Mouse (Mus musculus): Measurements from ENCODE around the gene Crabp2. TPM values are rescaled to one million over a fixed set of nuclear protein-coding genes. Genes with fewer than 3 reads are reported as not detected.

The Crabp2 gene
- total RNA-seq, 2 experiments from 2014 or later = 1.4 to 2.6 TPM

- DNase-seq (ENCODE audit: low spot score in 2 of 2) = no peak
These were observed 23.5 kb upstream of the Crabp2 start for GRCm38 (mm10) chr3:87924996-87925395.

GRCm38 (mm10) chr3:87927452-87927851 lies 21.0 kb upstream of the Crabp2 start:
- DNase-seq (ENCODE audit: low spot score in 2 of 2) = no peak

- DNase-seq (ENCODE audit: low spot score in 2 of 2) = no peak
These were observed 19.0 kb upstream of the Crabp2 start for GRCm38 (mm10) chr3:87929341-87930077.

DNA sequence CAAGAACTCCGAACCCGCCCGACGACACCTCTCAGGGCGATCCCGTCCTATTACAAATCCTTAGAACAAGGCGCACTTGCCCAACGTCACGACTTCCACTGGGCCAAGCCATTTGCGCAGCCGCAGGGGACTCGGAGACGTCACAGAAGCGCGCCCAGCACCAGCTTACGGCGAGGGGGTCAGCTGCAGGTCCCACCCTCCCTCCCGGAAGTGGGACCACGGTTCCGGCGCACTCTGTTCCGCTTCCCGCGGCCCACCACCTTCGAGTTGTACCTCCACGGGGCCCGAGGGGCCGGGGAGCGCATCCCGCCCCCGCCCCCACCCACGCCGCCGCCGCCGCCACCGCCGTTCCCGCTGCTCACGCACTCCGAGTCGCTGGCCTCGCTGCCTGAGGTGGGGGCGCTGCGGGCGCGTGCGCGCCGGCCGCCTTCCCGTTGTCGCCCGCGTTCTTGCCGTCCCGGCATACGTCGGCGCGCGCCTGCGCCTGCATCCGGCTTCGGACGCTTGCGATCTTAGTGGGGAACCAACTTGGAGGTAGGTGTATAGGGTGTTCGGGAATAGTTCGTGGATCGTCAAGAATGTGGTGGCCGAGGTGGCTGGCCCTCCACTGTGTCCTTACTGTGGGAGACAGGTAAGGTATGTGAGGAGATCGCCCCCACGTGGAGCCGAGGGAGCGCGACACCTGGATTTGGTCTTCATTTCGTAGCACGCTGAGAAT lies 18.2 kb upstream of the Crabp2 start, which contains the start of the genes Isg20l2 and Rrnad1:
Isg20l2 (plus strand) TSS at position 237 of the 718 bp plus-strand sequence.
Rrnad1 (minus strand) TSS at position 640 of the 718 bp plus-strand sequence.
- DNase-seq (ENCODE audit: low spot score in 2 of 2) = peak; percentile 98

GRCm38 (mm10) chr3:87934026-87934425 lies 14.4 kb upstream of the Crabp2 start:
- DNase-seq (ENCODE audit: low spot score in 2 of 2) = no peak

GRCm38 (mm10) chr3:87934501-87934900 lies 14.0 kb upstream of the Crabp2 start:
- no peak for DNase-seq (ENCODE audit: low spot score in 2 of 2)

DNA sequence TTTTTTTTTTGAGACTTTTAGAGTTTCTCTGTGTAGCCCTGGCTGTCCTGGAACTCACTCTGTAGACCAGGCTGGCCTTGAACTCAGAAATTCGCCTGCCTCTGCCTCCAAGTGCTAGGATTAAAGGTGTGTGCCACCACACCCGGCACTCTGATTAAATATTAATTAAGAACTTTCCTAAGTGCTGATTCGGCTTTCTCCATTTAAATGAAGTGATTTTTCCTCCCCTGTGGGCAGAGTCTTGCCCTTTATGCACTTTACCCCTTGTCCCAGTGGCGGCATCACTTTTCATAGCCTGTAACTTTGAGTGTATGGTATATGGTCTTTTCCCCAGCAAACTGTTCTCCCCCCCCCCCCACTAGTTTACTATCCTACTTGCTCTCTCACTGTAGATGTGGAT lies 13.3 kb upstream of the Crabp2 start:
- no peak for DNase-seq (ENCODE audit: low spot score in 2 of 2)

- DNase-seq (ENCODE audit: low spot score in 2 of 2) = peak; percentile 66 to 82
These were observed 12.7 kb upstream of the Crabp2 start for GRCm38 (mm10) chr3:87935776-87936175.

DNA sequence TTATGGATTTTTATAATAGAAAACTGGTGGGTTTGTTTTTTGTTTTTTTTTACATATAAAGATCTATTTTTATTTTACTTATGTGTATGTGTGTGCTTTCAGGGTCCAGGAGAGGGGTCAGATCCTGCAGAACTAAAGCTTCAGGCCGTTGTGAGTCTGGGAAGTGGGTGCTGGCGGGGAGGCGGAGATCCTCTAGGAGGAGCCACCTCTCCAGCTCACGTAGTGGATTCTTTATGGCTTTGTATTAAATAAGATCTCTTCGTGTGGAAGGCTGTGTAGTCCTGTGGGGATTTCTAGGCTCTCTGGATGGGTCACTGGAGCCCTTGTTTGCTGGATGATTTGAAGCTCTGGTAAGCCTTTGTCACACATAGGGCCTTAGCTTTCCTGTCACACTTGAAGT lies 7.9 kb upstream of the Crabp2 start:
- no peak for DNase-seq (ENCODE audit: low spot score in 2 of 2)

DNA sequence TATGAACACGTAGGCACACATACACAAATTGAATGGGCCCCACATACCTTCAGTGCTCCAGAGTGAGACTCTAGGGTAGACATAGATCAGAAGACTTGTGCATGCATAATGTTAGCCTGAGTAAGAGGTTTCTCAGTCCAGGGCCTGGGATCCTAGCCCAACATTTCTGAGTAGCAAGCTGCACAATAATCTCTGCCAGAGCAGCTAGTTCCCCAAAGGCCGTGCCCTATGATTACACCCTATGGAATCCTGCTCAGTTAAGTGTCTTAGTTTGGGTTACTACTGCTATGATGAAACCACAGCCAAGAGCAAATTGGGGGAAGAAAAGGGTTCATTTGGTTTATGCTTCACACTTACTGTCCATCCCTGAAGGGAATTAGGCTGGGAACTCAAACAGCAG lies 6.0 kb upstream of the Crabp2 start:
- DNase-seq (ENCODE audit: low spot score in 2 of 2) = no peak

GRCm38 (mm10) chr3:87943586-87943985 lies 4.9 kb upstream of the Crabp2 start:
- no peak for DNase-seq (ENCODE audit: low spot score in 2 of 2)

DNA sequence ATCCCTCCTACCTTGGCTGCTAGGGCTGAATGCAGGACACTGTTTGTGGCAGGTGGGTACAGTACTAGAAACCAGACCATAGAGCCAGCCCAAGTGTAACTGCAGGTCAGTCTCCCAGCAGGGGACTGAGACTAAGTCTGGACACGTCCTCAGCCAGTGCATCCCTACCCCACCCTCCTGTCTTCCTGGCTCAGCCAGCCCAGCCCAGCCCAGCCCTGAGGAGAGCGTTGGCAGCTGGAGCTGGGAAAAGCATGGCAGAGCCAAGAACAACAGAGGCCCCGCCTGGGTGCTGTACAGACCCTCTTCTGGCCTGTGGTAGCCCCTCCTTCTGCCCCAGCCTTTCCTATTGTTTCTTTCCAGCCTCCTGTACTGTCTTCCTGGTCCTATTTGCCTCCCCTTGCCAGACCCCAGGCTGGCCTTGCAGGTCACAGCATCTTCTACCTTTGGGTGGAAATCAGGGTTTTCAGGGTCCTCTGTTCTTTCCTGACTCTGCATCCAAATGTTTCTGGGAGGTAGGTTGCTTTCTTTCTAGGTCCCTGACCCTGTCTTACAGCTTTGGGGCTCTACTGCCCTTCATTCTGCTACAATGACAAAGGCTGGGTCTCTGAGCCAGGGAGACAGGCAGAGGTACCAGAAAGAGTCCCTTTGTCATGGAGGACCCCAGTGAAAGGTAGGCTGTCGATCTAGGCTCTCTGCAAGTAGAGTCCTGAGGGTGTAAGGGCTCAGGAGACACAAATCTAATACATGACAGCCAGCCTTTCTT lies 3.4 kb upstream of the Crabp2 start:
- no peak for DNase-seq (ENCODE audit: low spot score in 2 of 2)

- no peak for DNase-seq (ENCODE audit: low spot score in 2 of 2)
These were observed 2.5 kb upstream of the Crabp2 start for GRCm38 (mm10) chr3:87945781-87946540.

DNA sequence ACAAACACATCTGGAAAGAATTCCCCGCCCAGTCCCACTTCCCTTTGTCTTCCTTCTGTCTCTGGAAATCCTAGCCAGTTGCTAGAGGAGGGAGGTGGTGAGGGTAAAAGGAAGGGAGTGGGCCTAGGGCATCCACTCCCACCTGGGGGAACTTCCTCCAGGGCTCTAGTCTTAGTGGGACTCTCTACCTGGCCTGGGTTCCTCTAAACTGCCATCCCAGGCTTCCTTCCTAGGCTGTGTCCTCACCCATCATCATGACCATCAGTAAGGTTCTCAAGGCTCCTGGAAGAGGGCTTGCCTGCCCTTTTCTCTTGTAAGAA lies 2.0 kb upstream of the Crabp2 start:
- no peak for DNase-seq (ENCODE audit: low spot score in 2 of 2)

- no peak for DNase-seq (ENCODE audit: low spot score in 2 of 2)
These were observed 1.2 kb upstream of the Crabp2 start for GRCm38 (mm10) chr3:87947056-87947810.

DNA sequence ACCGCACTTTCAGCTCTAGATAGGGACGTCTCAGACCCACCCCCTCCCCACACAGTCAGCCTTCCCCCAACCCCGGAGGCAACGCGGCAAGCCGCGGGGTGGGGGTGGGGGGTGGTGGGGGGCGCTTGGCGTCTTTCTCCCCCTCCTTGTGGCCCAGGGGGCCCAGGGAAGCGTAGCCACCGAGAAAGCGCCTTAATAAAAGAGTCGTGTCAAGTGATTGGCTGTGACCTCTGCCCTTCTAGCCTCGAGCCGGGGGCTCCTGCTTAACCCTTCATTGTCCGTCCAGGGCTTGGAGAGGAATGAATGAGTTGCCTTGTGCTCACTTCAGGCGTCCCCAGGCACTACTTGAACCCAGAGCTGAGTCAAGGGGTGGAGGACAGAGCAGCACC lies 661 bp upstream of the Crabp2 start:
- no peak for DNase-seq (ENCODE audit: low spot score in 2 of 2)

DNA sequence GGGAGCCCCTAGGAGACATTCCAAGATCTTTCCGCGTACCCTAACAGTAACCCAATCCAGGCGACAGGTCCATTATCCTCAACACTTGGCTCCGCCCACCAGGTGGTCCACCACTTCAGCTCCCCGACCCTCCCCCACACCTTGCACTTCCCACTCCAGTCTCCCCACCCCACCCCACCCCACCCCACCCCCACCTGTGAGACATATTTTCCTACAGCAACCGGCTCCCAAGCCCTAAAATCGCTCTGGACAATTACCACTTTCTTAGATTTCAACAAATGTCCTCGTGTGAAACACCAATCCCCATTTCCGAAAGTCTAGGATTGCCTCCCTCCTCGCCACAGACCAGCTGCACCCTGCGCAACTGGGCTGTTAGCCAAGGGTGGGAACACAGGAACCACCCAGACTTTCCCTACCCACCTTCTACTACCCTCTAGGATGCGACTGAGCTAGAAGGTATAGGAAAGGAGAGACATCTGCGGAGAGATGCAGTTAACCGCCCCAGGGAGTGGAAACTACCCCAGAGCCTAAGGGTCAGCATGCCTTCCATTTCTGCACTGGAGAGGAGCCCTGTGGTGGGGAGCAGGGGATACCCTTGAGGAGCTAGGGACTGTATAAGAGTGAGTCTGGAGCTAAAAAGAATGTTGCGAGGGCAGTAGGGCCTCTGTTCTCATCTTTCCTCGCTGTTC lies 944 bp downstream of the Crabp2 start:
- DNase-seq (ENCODE audit: low spot score in 2 of 2) = no peak

- DNase-seq (ENCODE audit: low spot score in 2 of 2) = no peak
These were observed 1.6 kb downstream of the Crabp2 start for GRCm38 (mm10) chr3:87949955-87950515.

GRCm38 (mm10) chr3:87951946-87952345 lies 3.5 kb downstream of the Crabp2 start:
- no peak for DNase-seq (ENCODE audit: low spot score in 2 of 2)

DNA sequence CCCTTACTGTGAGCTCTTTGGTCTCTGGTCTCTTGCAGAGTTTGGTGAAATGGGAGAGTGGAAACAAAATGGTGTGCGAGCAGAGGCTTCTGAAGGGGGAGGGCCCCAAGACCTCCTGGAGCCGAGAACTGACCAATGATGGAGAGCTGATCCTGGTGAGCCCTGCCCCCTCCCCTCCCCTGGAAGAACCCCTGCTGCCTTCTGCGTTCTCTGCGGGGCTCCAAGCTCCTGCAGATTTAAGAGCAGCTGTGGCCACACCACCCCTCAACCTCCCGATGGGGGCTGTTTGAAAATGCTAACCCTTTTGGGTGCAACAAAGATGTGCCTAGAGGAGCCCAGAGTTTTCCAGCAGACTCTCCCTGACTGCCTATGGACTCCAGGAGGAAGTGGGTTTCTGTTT lies 4.0 kb downstream of the Crabp2 start:
- DNase-seq (ENCODE audit: low spot score in 2 of 2) = no peak
